ENCODE assay signal across 8 mouse cellular contexts in the genomic region with DNA sequence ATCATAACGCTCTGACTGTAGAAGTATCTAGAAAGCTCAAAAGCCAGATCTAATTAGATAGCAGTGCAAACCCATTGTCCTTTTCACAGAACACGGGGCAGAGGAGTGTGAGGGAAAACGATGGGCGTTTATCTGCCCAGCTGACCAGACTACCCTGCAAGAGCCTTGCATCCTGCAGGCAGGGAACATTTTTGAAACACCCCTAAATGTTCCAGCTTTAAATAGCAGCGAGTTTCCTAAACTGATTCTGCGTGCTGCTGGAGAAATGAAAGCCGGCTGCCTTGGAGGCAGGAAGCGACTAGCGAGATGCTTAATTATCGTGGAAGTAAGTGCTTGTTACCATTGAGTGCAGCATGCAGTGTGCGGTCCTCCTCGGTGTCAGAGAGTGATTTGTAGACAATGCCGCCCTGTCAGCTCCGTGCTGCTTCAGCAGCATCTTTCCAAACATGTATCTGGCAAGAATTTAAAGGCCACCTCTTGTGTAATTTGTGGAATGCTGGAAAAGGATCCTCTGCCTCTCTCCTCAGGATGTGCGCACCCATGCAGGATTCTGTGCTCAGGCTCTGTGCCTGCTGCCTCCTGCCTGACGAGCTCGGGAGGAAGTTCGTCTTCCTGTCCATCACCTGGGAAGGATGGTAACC.
DNase-seq lines count a peak whose midpoint lies in the region; ATAC-seq and TF ChIP-seq lines count a peak whose summit lies in the region.

No protein-coding gene starts in this region.

- ATAC-seq in neural tube, embryonic 11.5 days (ENCODE audit: insufficient read depth, low FRiP score, low TSS enrichment), result no peak
- no peak for ATAC-seq in intestine, postnatal 0 days
- ATAC-seq in limb, embryonic 14.5 days (ENCODE audit: low FRiP score, low read depth), result no peak
- no peak for ATAC-seq in granulocyte monocyte progenitor cell, adult 5-6 weeks (replicated peaks; ENCODE audit: poor library complexity, severe bottlenecking)

- H3K9me3 ChIP-seq in neural tube, embryonic 11.5 days (ENCODE audit: control insufficient read depth, low read length), result no peaks in the 10 kb centered on the region
- no peaks in the 10 kb centered on the region for H3K9me3 ChIP-seq in intestine, postnatal 0 days (ENCODE audit: control insufficient read depth)
- H3K9me3 ChIP-seq in limb, embryonic 14.5 days (ENCODE audit: control insufficient read depth, low read length), result no peaks in the 10 kb centered on the region

- TF ChIP-seq POLR2A in limb, embryonic 14.5 days (IDR thresholded peaks at IDR 0.05; ENCODE audit: borderline replicate concordance, extremely low read depth, insufficient read depth, insufficient read length), result no peak

- H3K36me3 ChIP-seq in neural tube, embryonic 11.5 days (ENCODE audit: control insufficient read depth, insufficient read depth, low read length), result no peaks in the 10 kb centered on the region
- H3K36me3 ChIP-seq in intestine, postnatal 0 days (ENCODE audit: control insufficient read depth, insufficient read depth), result peaks cover 8% of the 10 kb centered on the region; the same call in 1 of the 2 replicates
- peaks cover 12% of the 10 kb centered on the region for H3K36me3 ChIP-seq in limb, embryonic 14.5 days (ENCODE audit: control insufficient read depth, insufficient read depth, low read length)

- H3K27me3 ChIP-seq in neural tube, embryonic 11.5 days (ENCODE audit: control insufficient read depth, insufficient read depth, low read length), result no peaks in the 10 kb centered on the region
- no peaks in the 10 kb centered on the region for H3K27me3 ChIP-seq in intestine, postnatal 0 days (replicated peaks; ENCODE audit: control insufficient read depth, insufficient read depth, low read length)
- no peaks in the 10 kb centered on the region for H3K27me3 ChIP-seq in limb, embryonic 14.5 days (ENCODE audit: control insufficient read depth, insufficient read depth, low read length)

- 0 out of 2 replicates have a peak, but pooled peaks have one; percentile 13 for TF ChIP-seq CTCF in intestine, postnatal 0 days (IDR thresholded peaks at IDR 0.05; ENCODE audit: low read depth)

- peak overlapping the region; percentile 15; the same call in 1 of the 2 replicates for H3K4me2 ChIP-seq in neural tube, embryonic 11.5 days (ENCODE audit: low read depth)
- peak overlapping the region; percentile 48 for H3K4me2 ChIP-seq in intestine, postnatal 0 days (replicated peaks; ENCODE audit: low read depth)
- peak overlapping the region; percentile 44 for H3K4me2 ChIP-seq in limb, embryonic 14.5 days (replicated peaks; ENCODE audit: low read depth, low read length, severe bottlenecking)

- DNase-seq in neural tube, embryonic 11.5 days (ENCODE audit: low spot score), result no peak
- no peak for DNase-seq in neural tube, embryonic 10.5 days (ENCODE audit: extremely low spot score, low spot score)
- peak; percentile 68 to 69 for DNase-seq in frontal cortex, postnatal 36 days (ENCODE audit: low spot score in 2 of 2)
- no peak for DNase-seq in limb, embryonic 14.5 days (ENCODE audit: low spot score)
- peak; percentile 50 for DNase-seq in retina, embryonic 14.5 days (ENCODE audit: low spot score)
- no peak for DNase-seq in thymus, postnatal 14 days

- no peak overlapping the region for H3K27ac ChIP-seq in neural tube, embryonic 11.5 days (ENCODE audit: low read depth, low read length)
- no peak overlapping the region for H3K27ac ChIP-seq in intestine, postnatal 0 days (ENCODE audit: low read depth, low read length)
- H3K27ac ChIP-seq in limb, embryonic 14.5 days (replicated peaks; ENCODE audit: low read depth, low read length), result no peak overlapping the region

- 54% methylated on average over 18 of the region's 18 CpGs for WGBS in neural tube, embryonic 11.5 days
- 45% methylated on average over 18 of the region's 18 CpGs for WGBS in intestine, postnatal 0 days
- WGBS in limb, embryonic 14.5 days, result 17% methylated on average over 18 of the region's 18 CpGs

- H3K9ac ChIP-seq in neural tube, embryonic 11.5 days (ENCODE audit: low read length), result no peak overlapping the region
- H3K9ac ChIP-seq in intestine, postnatal 0 days (ENCODE audit: low read depth, low read length), result no peak overlapping the region
- peak overlapping the region; percentile 29 for H3K9ac ChIP-seq in limb, embryonic 14.5 days (ENCODE audit: low read depth, low read length, severe bottlenecking)

- H3K4me3 ChIP-seq in neural tube, embryonic 11.5 days (ENCODE audit: low read depth, low read length), result no peak overlapping the region
- no peak overlapping the region for H3K4me3 ChIP-seq in intestine, postnatal 0 days (ENCODE audit: low read depth, low read length)
- peak overlapping the region; percentile 7; the same call in 1 of the 2 replicates for H3K4me3 ChIP-seq in limb, embryonic 14.5 days (replicated peaks; ENCODE audit: low read length)

- 0 out of 2 replicates have a peak, but pooled peaks cover 2% of the 10 kb centered on the region for H3K4me1 ChIP-seq in neural tube, embryonic 11.5 days (ENCODE audit: control insufficient read depth, insufficient read depth, low read length)
- no peaks in the 10 kb centered on the region for H3K4me1 ChIP-seq in intestine, postnatal 0 days (replicated peaks; ENCODE audit: control insufficient read depth, insufficient read depth, low read length)
- peaks cover 14% of the 10 kb centered on the region for H3K4me1 ChIP-seq in limb, embryonic 14.5 days (ENCODE audit: control insufficient read depth, insufficient read depth, low read length)

Comparison
In these comparisons a context has a peak if more than half of its experiments do, and no peak if none do; other contexts are left out.
1. DNase-seq: peak in frontal cortex, postnatal 36 days (2 of 2) and retina, embryonic 14.5 days (single experiment); none in neural tube, embryonic 11.5 days (single experiment), neural tube, embryonic 10.5 days (single experiment), limb, embryonic 14.5 days (single experiment) and thymus, postnatal 14 days (single experiment).
2. Peak in every context shown above with its lines, with median percentiles within 50 percentile points of each other: H3K4me2 ChIP-seq.